Mouse (Mus musculus) liver, embryonic 12.5 days (tissue): ENCODE results near the gene Slc5a11. TPM values are rescaled to one million over a fixed set of nuclear protein-coding genes. Genes with fewer than 3 reads are reported as not detected.

ENCODE experiments used
- ATAC-seq: fragments of 200-750 bp; cut with Nextera tagmentation; 2 replicates; pipeline ENCODE4 v1.8.0; 2017; ENCODE audit warnings: moderate number of reproducible peaks, mild to moderate bottlenecking, moderate library complexity
- H3K27ac ChIP-seq: fragments of 300-500 bp; sonication (generic); 2 replicates; pipeline ENCODE4 v1.5.1; 2016; ENCODE audit warnings: mild to moderate bottlenecking
- H3K27me3 ChIP-seq: fragments of 300-500 bp; sonication (generic); replicated peaks from 2 replicates; pipeline ENCODE4 v1.6.1; 2016; ENCODE audit warnings: mild to moderate bottlenecking, moderate library complexity
- H3K36me3 ChIP-seq: fragments of 300-500 bp; sonication (generic); 2 replicates; pipeline ENCODE4 v1.6.1; 2016; ENCODE audit warnings: mild to moderate bottlenecking, moderate library complexity
- H3K4me1 ChIP-seq: fragments of 300-500 bp; sonication (generic); 2 replicates; pipeline ENCODE4 v1.6.1; 2016
- H3K4me2 ChIP-seq: fragments of 300-500 bp; sonication (generic); 2 replicates; pipeline ENCODE4 v1.6.1; 2016; ENCODE audit warnings: mild to moderate bottlenecking, moderate library complexity
- H3K4me3 ChIP-seq: fragments of 300-500 bp; sonication (generic); 2 replicates; pipeline ENCODE4 v1.5.1; 2016; ENCODE audit warnings: mild to moderate bottlenecking, moderate library complexity
- H3K9ac ChIP-seq: fragments of 300-500 bp; sonication (generic); 2 replicates; pipeline ENCODE4 v1.6.1; 2016; ENCODE audit warnings: mild to moderate bottlenecking, moderate library complexity
- H3K9me3 ChIP-seq: fragments of 300-500 bp; sonication (generic); replicated peaks from 2 replicates; pipeline ENCODE4 v1.6.1; 2016; ENCODE audit warnings: mild to moderate bottlenecking, moderate library complexity
- WGBS: fragments of 180-500 bp; shearing (Covaris S2); methylation state at CpG from one replicate; pipeline ENCODE4 v1.1.7; 2016; ENCODE audit not compliant: insufficient replicate concordance; 5-methylcytosine and 5-hydroxymethylcytosine counted together
- polyA plus RNA-seq: library from polyadenylated mRNA; unstranded; fragments of >200 nt; fragmentation: Nextera tagmentation; extraction: Ambion mirVana; gene quantifications from 2 replicates; pipeline ENCODE4 v1.2.1, GENCODE M21; 2016

The Slc5a11 gene
- polyA plus RNA-seq, 1 experiment from 2014 or later, result 0.24 TPM

DNA sequence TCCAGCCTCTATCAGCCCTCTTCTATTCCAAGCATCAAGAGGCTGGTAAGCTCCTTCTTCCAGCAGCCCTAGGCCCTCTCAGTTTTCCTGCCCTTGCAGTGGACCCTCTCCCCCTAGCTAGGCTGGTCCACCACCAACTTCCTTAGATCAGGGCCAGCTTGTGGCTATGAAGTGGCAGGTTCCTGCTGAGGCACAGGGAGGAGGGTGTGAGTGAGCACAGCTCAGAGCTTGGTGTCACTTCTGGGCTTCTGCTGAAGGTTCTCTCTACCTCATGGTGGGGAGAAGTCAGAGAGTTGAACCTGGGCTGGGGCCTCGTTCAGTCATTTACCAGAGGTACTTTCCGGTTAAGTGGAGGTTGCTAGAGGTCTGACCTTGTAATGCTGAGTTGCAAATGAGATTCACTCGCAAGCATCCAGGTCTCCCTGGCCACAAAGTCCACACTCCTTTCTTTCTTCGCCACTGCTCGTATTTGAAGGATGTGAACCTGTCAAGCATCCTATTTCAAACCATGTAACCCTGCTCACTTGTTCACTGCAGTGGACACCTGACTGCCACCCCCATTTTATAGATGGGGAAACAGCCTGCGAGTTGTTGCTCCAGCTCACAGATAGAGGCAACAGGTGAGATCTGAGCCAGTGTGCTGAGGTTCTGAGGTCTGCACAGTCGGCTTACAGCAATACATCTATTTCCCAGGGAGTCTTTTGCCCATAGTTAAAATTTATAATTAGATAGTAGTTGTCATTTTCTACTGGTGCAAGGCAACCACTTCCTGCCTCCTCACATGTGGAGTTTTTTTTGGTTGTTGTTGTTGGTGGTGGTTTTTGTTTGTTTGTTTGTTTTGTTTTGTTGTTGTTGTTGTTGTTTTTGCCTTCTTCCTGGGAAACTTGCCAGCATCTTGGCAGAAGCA, 3.1 kb downstream of the Slc5a11 start:
- ATAC-seq, result no peak
- Histone ChIP-seq H3K4me2 (no peak overlapping the region), H3K9me3 (no peaks in the 10 kb centered on the region), H3K9ac (no peak overlapping the region), H3K27me3 (no peaks in the 10 kb centered on the region), H3K36me3 (no peaks in the 10 kb centered on the region), H3K27ac (no peak overlapping the region), H3K4me1 (peaks cover 8% of the 10 kb centered on the region; the same call in 1 of the 2 replicates), H3K4me3 (no peak overlapping the region)
- WGBS, result 65% methylated on average over 7 of the region's 7 CpGs

GRCm38 (mm10) chr7:123218620-123219019, 4.0 kb downstream of the Slc5a11 start:
- H3K4me2 ChIP-seq, result no peak overlapping the region
- no peak for ATAC-seq
- no peak overlapping the region for H3K27ac ChIP-seq
- no peaks in the 10 kb centered on the region for H3K9me3 ChIP-seq
- no peaks in the 10 kb centered on the region for H3K36me3 ChIP-seq
- WGBS, result 49% methylated on average over 6 of the region's 6 CpGs
- H3K27me3 ChIP-seq, result no peaks in the 10 kb centered on the region
- H3K4me1 ChIP-seq, result peaks cover 8% of the 10 kb centered on the region; the same call in 1 of the 2 replicates
- H3K4me3 ChIP-seq, result no peak overlapping the region
- no peak overlapping the region for H3K9ac ChIP-seq

GRCm38 (mm10) chr7:123219781-123220632, 5.4 kb downstream of the Slc5a11 start:
- Histone ChIP-seq H3K4me3 (no peak overlapping the region), H3K36me3 (no peaks in the 10 kb centered on the region), H3K27me3 (no peaks in the 10 kb centered on the region), H3K27ac (no peak overlapping the region), H3K4me1 (no peaks in the 10 kb centered on the region), H3K4me2 (no peak overlapping the region), H3K9me3 (no peaks in the 10 kb centered on the region), H3K9ac (no peak overlapping the region)
- no peak for ATAC-seq
- WGBS, result 70% methylated on average over 13 of the region's 13 CpGs

- H3K27ac ChIP-seq, result no peak overlapping the region
- H3K9ac ChIP-seq, result no peak overlapping the region
- ATAC-seq, result no peak
- H3K36me3 ChIP-seq, result no peaks in the 10 kb centered on the region
- no peak overlapping the region for H3K4me2 ChIP-seq
- 58% methylated on average over 2 of the region's 2 CpGs for WGBS
- H3K4me3 ChIP-seq, result no peak overlapping the region
- no peaks in the 10 kb centered on the region for H3K4me1 ChIP-seq
- H3K9me3 ChIP-seq, result no peaks in the 10 kb centered on the region
- H3K27me3 ChIP-seq, result no peaks in the 10 kb centered on the region
These were observed 6.0 kb downstream of the Slc5a11 start for GRCm38 (mm10) chr7:123220633-123220942.

GRCm38 (mm10) chr7:123224076-123224475, 9.5 kb downstream of the Slc5a11 start:
- Histone ChIP-seq H3K9me3 (no peaks in the 10 kb centered on the region), H3K27ac (no peak overlapping the region), H3K4me2 (no peak overlapping the region), H3K4me1 (no peaks in the 10 kb centered on the region), H3K27me3 (no peaks in the 10 kb centered on the region), H3K4me3 (no peak overlapping the region), H3K9ac (no peak overlapping the region), H3K36me3 (no peaks in the 10 kb centered on the region)
- 77% methylated on average over 9 of the region's 9 CpGs for WGBS
- ATAC-seq, result no peak

- Histone ChIP-seq H3K4me3 (no peak overlapping the region), H3K9ac (no peak overlapping the region), H3K9me3 (no peaks in the 10 kb centered on the region), H3K27ac (no peak overlapping the region), H3K27me3 (no peaks in the 10 kb centered on the region), H3K4me1 (no peaks in the 10 kb centered on the region), H3K4me2 (no peak overlapping the region), H3K36me3 (no peaks in the 10 kb centered on the region)
- WGBS, result 58% methylated on average over 4 of the region's 4 CpGs
- ATAC-seq, result no peak
These were observed 10.6 kb downstream of the Slc5a11 start for GRCm38 (mm10) chr7:123225159-123225558.

DNA sequence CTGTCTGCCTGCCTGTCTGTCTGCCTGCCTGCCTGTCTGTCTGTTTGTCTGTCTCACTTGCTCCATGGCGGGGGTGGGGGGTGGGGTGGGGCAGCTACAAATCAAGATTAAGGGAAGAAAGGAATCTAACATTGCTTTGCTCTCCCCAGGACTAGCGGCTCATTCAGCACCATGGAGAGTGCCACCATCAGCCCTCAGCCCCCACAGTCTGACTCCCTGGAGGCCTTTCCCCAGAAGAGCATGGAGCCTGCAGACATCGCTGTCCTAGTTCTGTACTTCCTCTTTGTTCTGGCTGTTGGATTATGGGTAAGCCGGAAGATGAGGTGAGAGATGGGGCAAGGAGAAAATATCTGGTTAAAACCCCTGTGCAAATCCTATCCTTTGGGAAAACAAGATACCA, 20.9 kb downstream of the Slc5a11 start:
- no peak overlapping the region for H3K9ac ChIP-seq
- H3K9me3 ChIP-seq, result no peaks in the 10 kb centered on the region
- no peaks in the 10 kb centered on the region for H3K27me3 ChIP-seq
- no peak overlapping the region for H3K4me3 ChIP-seq
- no peaks in the 10 kb centered on the region for H3K36me3 ChIP-seq
- no peaks in the 10 kb centered on the region for H3K4me1 ChIP-seq
- H3K27ac ChIP-seq, result no peak overlapping the region
- H3K4me2 ChIP-seq, result no peak overlapping the region
- ATAC-seq, result no peak
- WGBS, result 11% methylated on average over 4 of the region's 4 CpGs

DNA sequence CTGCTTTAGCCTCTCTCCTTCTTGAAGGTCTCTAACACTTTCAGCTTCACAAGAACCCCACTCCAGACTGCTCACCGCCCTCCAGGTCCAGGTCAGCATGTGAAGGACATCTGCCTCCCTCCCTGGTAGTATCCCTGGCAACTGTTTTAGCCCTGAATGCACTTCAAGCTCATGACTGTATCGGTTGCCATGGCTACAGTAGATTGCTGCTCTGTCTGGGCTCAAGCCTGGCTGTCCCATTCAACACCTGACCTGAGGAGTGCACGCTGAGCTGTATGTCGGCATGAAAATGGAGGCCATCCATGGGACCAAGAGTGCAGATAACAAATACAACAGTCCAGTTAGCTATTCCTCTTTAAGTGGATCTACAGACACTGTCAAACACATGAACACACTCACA, 24.0 kb downstream of the Slc5a11 start:
- Histone ChIP-seq H3K27me3 (no peaks in the 10 kb centered on the region), H3K4me2 (no peak overlapping the region), H3K9ac (no peak overlapping the region), H3K27ac (no peak overlapping the region), H3K9me3 (no peaks in the 10 kb centered on the region), H3K4me3 (no peak overlapping the region), H3K4me1 (no peaks in the 10 kb centered on the region), H3K36me3 (no peaks in the 10 kb centered on the region)
- WGBS, result 66% methylated on average over 4 of the region's 4 CpGs
- no peak for ATAC-seq

GRCm38 (mm10) chr7:123240064-123240463, 25.5 kb downstream of the Slc5a11 start:
- no peak overlapping the region for H3K4me3 ChIP-seq
- no peaks in the 10 kb centered on the region for H3K27me3 ChIP-seq
- H3K4me1 ChIP-seq, result peaks cover 9% of the 10 kb centered on the region
- no peak overlapping the region for H3K9ac ChIP-seq
- 27% methylated on average over 6 of the region's 6 CpGs for WGBS
- no peaks in the 10 kb centered on the region for H3K36me3 ChIP-seq
- no peaks in the 10 kb centered on the region for H3K9me3 ChIP-seq
- ATAC-seq, result no peak
- H3K4me2 ChIP-seq, result no peak overlapping the region
- no peak overlapping the region for H3K27ac ChIP-seq

- Histone ChIP-seq H3K9ac (no peak overlapping the region), H3K4me3 (no peak overlapping the region), H3K27ac (no peak overlapping the region), H3K36me3 (no peaks in the 10 kb centered on the region), H3K9me3 (no peaks in the 10 kb centered on the region), H3K27me3 (no peaks in the 10 kb centered on the region), H3K4me2 (no peak overlapping the region), H3K4me1 (peaks cover 20% of the 10 kb centered on the region)
- no peak for ATAC-seq
- 72% methylated on average over 7 of the region's 7 CpGs for WGBS
These were observed 27.7 kb downstream of the Slc5a11 start for GRCm38 (mm10) chr7:123242241-123242640.

DNA sequence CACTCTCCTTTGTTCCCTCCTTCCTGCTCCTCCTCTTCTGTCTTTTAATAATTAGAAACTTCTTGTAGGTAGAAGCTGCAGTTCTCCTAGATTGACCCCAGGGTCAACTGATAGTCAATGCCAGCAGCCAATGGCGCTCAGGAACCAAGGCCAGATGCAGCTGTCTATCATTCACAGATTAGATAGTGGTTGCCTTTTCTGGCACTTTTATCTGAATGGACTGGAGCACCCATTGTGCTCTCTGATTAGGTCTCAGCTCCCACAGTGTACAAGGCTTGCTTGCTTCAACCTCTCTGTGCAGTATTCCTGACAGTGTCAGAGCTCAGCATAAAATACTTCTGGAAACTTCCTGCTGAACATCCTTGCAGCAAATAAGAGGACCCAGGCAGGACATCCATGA, 30.3 kb downstream of the Slc5a11 start:
- H3K27me3 ChIP-seq, result no peaks in the 10 kb centered on the region
- no peaks in the 10 kb centered on the region for H3K36me3 ChIP-seq
- H3K4me3 ChIP-seq, result no peak overlapping the region
- H3K9ac ChIP-seq, result no peak overlapping the region
- peak; percentile 71 for ATAC-seq
- peaks cover 20% of the 10 kb centered on the region for H3K4me1 ChIP-seq
- no peaks in the 10 kb centered on the region for H3K9me3 ChIP-seq
- WGBS, result 36% methylated on average over 1 of the region's 1 CpGs
- no peak overlapping the region for H3K27ac ChIP-seq
- H3K4me2 ChIP-seq, result no peak overlapping the region

DNA sequence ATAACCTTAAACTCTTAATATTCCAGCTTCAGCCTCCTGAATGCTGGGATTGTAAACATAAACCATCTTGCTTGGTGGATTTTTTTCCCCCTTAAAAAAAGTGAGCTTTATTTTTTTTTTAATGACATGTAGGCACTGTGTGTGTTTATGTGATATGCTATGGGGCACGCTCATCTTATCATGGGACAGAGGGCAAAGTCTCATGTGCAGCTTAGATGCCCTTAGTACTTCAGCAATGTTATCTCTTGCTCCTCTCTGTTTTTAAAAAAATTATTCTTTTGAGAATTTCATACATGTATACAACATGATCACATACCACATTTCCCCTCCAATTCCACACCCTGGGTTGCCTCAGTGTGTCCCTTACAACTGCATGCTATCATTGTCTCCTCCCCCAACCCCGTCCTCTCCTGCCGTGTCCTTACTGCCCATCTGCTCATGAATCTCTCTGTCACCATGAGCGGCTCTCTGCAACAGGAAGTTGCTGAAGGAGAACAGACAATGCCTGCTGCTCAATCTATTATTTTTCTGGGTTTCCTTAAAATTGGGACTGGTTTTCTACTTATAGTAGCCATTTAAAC, 32.0 kb downstream of the Slc5a11 start:
- 17% methylated on average over 4 of the region's 4 CpGs for WGBS
- Histone ChIP-seq H3K9ac (no peak overlapping the region), H3K4me3 (no peak overlapping the region), H3K36me3 (no peaks in the 10 kb centered on the region), H3K27me3 (no peaks in the 10 kb centered on the region), H3K27ac (no peak overlapping the region), H3K4me1 (peaks cover 20% of the 10 kb centered on the region), H3K4me2 (no peak overlapping the region), H3K9me3 (no peaks in the 10 kb centered on the region)
- peak; percentile 62; the same call in 1 of the 2 replicates for ATAC-seq
